Mouse (Mus musculus) cerebellum, postnatal 10 days (tissue): ENCODE data around the gene Gm8947.
"Not testable (repeated sequence)": the region's sequence is repeated elsewhere in the genome, so short reads cannot be mapped to it uniquely, and the experiment has no call there.

Experiments used
- DNase-seq, 2 experiments: peaks; one replicate each; pipeline ENCODE4 v3.0.0; 2021; ENCODE audit warnings: mixed read lengths in 2 of 2

The Gm8947 gene

DNA sequence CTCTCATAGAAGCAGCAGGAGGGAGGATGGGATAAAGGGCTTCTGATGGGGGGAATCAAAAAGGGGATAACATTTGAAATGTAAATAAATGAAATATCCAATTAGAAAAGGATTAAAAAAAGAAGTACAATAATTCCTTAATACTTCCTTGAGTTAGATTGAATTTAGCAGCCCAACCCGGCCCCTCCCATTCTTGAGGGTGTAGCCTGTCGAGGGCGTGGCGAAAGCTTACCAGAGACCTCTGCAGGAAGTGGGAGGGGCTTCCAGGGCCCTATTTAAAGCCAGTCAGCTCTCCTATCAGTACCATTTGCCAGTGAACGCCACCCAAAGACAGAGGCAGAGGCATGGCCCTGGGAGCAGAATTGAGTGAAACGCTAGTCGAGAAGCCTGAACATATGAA is 9.9 kb upstream of the Gm8947 start, which contains the start of gene Gm47985:
Gm47985 (plus strand) TSS at position 272 of the 400 bp plus-strand sequence.
- not testable (repeated sequence) for DNase-seq

DNA sequence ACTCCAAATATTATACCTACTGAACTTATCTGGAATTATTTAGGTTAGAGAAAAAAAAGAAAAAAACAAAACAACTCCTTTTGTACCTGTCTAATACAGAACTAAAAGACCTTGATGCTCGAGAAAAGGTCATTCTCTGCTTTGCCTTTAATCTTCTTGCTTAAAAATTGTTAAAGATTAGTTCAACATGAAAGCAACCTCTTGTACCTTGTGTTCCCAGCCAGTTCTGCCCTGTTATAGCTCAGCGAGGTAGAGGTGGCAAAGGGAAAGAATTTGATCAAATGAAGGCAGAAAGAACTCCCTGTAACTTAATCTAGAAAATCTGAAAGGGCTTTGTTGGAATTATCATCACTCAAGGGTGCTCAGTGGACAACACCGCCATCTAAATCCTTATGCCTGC is 6.0 kb upstream of the Gm8947 start:
- DNase-seq = not testable (repeated sequence)

DNA sequence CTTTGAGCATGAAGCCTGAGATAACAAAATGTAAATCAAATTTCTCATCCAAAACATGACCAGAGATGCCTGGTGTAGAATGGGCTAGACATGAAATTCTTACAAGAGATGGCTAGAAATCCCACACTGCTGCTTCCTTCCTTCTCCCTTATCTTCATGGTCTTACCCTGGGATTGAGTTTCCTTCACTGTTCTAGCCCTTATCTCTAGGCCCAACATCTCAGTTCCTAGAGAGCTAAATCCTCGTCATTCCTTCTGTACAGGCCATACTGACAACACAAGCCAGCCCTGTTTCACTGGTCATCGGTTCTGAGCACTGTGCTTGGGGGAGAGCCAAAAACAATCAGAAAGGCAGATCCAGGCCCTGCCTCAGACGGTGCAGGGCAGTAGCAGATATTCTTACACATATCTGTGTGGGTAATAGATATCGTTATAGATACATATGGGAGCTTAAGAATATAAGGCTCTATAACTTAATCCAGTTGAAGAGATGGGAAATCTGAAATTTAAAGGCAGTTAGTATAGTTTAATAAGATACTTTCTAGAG is 5.2 kb upstream of the Gm8947 start:
- not testable (repeated sequence) for DNase-seq

DNA sequence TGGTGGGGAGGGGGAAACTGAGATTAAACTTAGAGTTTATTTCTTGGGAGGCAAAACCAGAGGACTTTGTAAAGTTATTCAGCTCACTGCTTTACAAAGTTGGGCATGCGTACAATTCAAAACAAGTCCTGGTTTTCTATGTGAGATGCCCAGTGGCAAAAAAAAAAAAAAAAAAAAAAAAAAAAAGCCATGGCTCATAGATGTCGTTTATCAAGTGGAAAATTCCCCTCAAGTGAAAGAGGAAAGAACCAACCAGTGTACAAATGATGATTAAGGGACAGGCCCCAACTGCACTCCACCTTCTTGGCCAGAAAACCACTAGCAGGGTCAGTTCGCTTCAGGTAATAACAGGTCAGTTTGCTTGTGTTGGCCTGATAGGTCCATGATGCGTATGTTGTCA is 3.7 kb upstream of the Gm8947 start:
- no peak for DNase-seq

DNA sequence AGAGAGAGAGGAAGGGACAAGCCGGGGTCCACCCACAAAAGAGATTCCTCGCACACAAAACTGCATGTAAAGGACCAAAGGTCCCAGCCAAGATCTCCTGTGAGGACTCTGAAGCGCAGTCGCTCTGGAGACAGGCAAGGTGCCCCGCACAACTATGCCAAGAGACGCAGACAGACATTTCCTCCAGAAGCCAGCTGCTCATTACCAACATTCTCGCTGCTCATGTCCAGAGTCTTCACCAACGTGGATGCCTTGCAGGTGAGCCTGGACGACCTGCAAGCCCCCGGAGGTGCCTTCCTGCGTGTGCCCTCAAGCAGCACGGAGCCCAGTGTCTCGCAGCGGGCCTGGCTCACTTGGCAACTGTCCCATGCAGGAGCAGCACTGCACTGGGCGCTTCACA is 563 bp downstream of the Gm8947 start:
- DNase-seq = not testable (repeated sequence)

DNA sequence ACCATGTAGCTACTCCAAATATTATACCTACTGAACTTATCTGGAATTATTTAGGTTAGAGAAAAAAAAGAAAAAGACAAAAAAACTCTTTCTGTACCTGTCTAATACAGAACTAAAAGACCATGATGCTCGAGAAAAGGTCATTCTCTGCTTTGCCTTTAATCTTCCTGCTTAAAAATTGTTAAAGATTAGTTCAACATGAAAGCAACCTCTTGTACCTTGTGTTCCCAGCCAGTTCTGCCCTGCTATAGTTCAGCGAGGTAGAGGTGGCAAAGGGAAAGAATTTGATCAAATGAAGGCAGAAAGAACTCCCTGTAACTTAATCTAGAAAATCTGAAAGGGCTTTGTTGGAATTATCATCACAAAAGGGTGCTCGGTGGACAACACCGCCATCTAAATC is 3.8 kb downstream of the Gm8947 start:
- not testable (repeated sequence) for DNase-seq

DNA sequence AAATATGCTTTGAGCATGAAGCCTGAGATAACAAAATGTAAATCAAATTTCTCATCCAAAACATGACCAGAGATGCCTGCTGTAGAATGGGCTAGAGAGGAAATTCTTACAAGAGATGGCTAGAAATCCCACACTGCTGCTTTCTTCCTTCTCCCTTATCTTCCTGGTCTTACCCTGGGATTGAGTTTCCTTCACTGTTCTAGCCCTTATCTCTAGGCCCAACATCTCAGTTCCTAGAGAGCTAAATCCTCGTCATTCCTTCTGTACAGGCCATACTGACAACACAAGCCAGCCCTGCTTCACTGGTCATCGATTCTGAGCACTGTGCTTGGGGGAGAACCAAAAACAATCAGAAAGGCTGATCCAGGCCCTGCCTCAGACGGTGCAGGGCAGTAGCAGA is 4.5 kb downstream of the Gm8947 start:
- DNase-seq = not testable (repeated sequence)

DNA sequence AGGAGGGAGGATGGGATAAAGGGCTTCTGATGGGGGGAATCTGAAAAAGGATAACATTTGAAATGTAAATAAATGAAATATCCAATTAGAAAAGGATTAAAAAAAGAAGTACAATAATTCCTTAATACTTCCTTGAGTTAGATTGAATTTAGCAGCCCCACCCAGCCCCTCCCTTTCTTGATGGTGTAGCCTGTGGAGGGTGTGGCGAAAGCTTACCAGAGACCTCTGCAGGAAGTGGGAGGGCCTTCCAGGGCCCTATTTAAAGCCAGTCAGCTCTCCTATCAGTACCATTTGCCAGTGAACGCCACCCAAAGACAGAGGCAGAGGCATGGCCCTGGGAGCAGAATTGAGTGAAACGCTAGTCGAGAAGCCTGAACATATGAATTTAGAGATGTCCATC is 5.9 kb downstream of the Gm8947 start, which contains the start of gene Gm47995:
Gm47995 (plus strand) TSS at position 329 of the 400 bp plus-strand sequence.
- not testable (repeated sequence) for DNase-seq

DNA sequence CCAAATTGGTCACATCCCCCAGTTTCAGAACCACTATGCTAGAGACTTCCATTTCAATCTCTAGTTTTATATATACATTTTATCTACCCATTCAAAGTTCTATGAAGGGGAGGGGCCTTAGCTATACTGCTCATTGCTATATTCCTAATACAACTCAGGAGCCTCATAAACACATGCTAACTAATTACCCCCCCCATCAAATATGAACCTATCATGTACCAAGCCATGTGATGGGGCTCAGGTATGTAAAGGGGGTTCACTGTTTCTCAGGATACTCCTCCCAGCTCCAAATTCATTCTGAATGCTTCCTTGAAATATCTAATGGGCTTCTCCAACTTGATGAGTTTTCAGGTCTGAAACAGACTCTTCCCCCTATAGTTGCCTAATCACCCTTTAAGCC is 8.4 kb downstream of the Gm8947 start:
- not testable (repeated sequence) for DNase-seq

DNA sequence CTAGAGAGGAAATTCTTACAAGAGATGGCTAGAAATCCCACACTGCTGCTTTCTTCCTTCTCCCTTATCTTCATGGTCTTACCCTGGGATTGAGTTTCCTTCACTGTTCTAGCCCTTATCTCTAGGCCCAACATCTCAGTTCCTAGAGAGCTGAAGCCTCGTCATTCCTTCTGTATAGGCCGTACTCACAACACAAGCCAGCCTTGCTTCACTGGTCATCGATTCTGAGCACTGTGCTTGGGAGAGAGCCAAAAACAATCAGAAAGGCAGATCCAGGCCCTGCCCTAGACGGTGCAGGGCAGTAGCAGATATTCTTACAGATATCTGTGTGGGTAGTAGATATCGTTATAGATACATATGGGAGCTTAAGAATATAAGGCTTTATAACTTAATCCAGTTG is 10.6 kb downstream of the Gm8947 start:
- not testable (repeated sequence) for DNase-seq

DNA sequence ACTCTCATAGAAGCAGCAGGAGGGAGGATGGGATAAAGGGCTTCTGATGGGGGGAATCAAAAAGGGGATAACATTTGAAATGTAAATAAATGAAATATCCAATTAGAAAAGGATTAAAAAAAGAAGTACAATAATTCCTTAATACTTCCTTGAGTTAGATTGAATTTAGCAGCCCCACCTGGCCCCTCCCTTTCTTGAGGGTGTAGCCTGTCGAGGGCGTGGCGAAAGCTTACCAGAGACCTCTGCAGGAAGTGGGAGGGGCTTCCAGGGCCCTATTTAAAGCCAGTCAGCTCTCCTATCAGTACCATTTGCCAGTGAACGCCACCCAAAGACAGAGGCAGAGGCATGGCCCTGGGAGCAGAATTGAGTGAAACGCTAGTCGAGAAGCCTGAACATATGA is 11.6 kb downstream of the Gm8947 start, which contains the start of gene 3110040M04Rik:
3110040M04Rik (plus strand) TSS at position 304 of the 400 bp plus-strand sequence.
- not testable (repeated sequence) for DNase-seq

DNA sequence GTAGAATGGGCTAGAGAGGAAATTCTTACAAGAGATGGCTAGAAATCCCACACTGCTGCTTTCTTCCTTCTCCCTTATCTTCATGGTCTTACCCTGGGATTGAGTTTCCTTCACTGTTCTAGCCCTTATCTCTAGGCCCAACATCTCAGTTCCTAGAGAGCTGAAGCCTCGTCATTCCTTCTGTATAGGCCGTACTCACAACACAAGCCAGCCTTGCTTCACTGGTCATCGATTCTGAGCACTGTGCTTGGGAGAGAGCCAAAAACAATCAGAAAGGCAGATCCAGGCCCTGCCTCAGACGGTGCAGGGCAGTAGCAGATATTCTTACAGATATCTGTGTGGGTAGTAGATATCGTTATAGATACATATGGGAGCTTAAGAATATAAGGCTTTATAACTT is 16.3 kb downstream of the Gm8947 start:
- not testable (repeated sequence) for DNase-seq

DNA sequence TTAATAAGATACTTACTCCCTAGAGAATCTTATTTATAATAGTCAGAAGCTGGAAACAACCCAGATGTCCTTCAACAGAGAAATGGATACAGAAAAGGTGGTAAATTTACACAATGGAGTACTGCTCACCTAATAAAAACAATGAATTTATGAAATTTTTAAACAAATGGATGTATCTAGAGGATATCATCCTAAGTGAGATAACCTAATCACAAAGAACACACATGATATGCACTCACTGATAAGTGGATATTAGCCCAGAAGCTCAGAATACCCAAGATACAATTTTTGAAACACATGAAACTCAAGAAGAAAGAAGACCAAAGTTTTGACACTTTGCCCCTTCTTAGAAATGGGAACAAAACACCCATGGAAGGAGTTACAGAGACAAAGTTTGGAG is 16.8 kb downstream of the Gm8947 start:
- DNase-seq = not testable (repeated sequence)

DNA sequence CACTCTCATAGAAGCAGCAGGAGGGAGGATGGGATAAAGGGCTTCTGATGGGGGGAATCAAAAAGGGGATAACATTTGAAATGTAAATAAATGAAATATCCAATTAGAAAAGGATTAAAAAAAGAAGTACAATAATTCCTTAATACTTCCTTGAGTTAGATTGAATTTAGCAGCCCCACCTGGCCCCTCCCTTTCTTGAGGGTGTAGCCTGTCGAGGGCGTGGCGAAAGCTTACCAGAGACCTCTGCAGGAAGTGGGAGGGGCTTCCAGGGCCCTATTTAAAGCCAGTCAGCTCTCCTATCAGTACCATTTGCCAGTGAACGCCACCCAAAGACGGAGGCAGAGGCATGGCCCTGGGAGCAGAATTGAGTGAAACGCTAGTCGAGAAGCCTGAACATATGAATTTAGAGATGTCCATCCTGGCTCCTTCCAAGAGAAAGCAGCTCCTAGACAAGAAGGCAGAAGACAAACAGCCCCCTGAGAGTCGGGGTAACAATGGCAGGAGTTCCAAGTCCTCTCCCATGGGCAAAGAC is 17.7 kb downstream of the Gm8947 start, which contains the start of gene Gm47996:
Gm47996 (plus strand) TSS at position 308 of the 532 bp plus-strand sequence.
- DNase-seq = not testable (repeated sequence)

DNA sequence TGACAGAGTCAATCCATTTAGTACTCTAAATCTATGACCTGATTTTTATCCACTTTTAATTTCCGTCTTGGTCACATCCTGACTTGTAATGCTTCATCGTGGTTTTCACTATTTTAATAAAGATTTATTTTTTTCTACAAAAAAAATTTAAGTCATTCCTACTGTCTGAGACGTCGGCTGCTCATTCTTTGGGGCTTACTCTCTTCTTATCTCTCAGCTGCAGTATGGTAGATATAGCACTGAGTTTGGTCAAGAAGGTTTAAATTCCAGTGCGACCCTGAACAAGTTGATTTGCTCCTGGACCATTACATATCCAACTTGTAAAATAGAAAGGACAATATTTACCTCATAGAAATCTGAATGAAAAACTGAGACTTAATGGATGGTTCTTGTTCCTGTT is 19.5 kb downstream of the Gm8947 start:
- DNase-seq = not testable (repeated sequence)

DNA sequence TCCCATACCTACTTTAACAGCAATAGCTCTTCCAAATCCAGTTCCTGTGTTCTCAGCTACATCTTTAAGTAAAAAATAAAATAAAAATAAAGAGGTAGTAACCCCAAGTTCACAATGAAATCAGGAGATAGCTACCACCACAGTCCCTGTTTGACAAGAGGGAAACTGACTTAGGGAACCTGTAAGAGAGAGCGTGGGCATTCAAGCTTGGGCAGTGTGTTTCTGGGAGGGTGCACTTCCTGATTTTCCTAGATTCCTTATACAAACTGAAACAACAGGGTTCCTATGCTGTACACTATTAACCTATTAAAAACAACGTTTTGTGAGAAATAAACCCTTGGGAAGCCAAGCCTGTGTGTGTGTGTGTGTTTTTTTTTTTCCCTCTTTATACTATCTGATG is 22.7 kb downstream of the Gm8947 start:
- DNase-seq = no peak

DNA sequence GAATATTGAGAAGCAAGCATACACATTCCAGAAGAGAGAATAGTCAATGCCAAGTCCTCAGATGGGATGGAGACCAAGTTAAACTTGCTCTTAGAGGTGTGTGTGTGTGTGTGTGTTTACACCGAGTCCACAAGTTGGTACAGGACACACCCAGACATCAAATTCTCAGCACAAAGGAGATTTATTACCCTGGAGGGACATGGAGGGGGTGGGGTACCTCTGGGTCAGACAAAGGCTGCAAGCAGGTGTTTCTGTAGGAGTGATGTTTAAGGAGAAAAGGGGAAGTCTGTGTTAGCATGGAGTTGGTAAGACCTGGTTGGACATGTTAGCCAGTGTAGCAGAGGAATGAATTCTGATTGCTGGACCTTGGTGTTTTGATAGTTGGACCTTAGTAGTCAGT is 23.8 kb downstream of the Gm8947 start:
- DNase-seq = no peak

DNA sequence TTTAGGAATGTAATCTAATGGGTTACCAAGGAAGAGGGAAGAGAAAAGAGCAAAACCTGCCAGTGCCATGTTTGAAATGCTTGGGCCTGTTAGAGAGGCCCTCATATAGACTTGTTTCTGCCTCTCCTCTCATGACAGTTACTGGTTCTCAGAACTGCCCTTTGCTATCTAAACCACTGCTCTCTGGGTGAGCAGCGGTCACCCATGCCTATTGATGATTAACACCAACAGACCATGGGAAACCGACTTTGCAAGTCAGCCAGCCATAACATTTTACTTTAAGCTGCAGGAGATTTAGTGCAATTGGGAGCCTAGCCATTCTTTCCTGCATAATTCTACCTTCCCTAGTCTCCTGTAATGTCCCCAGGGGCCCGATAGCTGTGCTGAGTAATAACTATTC is 24.2 kb downstream of the Gm8947 start:
- DNase-seq = no peak

DNA sequence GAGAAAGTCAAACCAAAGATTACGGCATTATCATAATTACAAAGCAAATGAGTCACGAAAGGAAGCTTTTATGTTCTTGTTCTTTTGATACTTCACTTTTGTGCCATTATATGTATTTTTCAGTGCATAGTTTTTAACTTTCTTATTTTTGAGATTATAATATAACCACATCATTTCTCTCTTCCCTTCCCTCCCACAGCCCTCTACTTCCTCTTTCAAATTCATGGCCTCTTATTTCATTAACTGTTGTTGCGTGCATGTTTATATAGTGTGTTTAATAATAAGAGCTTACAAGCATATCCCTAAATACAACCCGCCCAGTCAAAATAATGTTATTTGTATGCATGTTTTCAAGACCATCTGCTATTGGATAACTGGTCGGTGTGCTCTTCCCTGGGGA is 26.9 kb downstream of the Gm8947 start:
- no peak for DNase-seq

DNA sequence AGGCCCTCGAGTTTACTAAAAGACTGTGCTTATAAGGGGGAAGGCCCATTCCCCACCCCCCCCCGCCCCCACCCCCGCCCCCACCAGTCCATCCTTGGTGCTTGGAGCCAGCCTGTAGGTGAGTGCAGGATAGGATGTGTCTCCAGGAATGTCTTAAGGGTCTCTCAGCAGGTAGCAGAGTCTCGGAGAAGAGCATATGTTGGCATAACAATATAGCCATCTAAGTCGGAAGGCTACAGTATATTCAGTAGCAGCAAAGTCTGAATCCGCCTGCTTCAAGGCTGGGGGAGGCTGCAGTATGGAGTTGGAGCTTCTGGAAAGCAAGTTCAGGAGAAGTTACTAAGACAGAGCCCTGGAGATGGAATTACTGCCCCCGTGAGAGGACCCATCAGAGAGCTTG is 27.9 kb downstream of the Gm8947 start:
- no peak for DNase-seq

DNA sequence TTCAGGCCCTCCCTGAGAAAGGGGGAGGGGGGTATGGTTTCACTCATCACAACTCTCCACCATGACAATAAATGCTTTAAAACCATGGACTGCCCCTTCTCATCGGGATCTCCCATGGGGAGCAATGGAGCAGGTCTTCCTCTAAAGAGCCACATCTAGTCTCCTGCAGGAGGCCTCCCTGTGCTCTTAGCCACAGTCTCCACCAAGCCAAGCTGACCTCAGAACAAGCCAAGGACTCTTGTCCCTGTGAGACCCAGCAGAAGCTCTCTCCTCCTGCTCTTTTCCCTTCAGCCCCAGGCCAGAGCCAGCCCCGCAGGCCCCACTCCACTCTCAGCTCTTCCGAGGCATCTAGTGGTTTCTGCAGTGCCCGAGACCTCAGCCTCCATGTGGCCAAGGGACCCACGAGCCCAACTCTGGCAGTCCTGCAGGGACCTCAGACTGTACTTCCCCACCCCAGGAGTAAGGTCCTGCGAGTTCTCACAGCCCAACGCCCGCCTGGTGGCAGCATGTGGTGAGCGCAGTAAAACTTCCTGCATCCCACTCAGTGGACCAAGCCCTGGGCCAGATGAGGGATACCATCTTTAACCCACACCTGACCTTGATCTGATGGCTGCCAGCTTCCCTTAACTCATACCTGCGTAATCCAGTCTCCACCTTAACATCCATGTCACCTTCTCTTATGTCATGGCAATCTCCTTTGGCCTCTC is 30.5 kb downstream of the Gm8947 start:
- no peak for DNase-seq

DNA sequence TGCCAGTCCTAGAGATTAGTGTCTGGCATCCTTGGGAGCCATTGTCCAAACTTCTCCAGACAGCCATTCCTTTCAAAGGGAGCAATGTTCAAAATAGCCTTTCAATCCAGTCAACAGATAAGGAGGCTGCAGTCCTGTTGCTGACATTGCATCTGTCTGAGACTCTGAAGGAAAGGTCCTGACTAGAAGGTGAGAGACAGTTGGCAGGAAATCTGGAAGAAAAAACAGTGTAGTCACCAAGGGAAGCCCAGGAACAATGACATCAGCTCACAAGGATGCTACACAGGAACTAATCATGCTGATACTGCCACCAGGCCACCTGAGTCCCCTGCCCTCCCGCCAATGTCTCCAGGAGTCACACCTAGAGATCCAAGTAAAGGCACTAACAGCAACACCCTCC is 31.2 kb downstream of the Gm8947 start:
- no peak for DNase-seq

DNA sequence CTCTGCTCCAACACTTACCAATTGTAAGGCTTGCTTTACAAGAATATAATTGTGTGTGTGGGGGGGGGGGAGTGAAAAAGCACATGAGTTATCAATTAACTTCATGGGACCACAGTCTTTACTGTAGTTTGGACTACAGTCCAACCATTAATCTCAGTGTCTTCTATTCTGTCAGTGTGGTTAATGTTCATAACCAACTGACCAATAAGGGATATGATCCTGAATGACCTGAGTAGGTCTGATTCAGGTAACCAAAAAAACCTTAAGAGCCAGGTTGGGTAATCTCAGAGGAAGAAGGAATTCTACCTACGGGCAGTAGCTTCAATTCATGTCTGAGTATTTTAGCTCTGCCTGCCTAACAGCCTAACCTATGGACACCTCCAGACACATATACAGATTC is 32.4 kb downstream of the Gm8947 start:
- DNase-seq = no peak

DNA sequence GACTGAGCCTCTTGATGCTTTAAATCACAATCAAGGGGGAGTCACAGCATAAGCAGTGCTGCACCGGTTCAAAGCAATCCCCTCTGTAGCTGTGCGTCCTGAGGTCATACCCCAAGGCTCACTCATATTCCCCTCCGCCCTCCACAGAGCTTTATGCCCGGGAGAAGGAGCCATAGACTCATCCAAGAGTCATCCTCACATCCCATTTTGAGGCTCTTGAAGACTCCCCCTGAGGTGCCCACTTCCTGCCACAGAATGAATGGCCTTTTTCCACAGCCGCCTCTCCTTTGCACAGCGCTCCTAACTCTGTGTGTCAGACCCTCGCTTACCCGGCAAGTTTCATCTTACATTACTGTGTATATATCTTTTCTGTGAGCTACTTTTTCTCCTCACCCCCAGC is 35.3 kb downstream of the Gm8947 start:
- DNase-seq = no peak
